Mouse (Mus musculus) kidney, postnatal 14 days (tissue): Measurements from ENCODE around the gene Sgk1.

ENCODE experiments used
- DNase-seq: peaks from one replicate; pipeline ENCODE4 v3.0.0; 2022; ENCODE audit warnings: mixed read lengths

Gene Sgk1

DNA sequence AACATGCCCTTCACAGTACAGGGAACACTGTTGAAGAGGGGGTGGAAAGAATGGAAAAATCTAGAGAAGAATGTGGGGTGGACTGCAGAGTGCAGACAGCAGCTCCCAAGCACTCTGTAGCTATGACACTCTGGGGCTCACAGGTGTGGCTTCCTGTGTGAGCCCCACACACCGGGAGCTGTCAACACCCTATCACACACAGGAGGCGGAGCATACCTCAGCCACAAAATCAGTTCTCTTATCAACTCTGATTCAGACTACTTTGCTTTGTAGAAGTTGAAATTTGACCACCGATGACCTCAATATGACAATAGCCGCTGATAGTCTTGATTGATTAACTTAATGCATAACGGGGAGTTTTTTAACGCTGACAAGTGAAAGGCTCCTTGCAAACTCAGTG, 93.4 kb downstream of the Sgk1 start:
- DNase-seq, result no peak

DNA sequence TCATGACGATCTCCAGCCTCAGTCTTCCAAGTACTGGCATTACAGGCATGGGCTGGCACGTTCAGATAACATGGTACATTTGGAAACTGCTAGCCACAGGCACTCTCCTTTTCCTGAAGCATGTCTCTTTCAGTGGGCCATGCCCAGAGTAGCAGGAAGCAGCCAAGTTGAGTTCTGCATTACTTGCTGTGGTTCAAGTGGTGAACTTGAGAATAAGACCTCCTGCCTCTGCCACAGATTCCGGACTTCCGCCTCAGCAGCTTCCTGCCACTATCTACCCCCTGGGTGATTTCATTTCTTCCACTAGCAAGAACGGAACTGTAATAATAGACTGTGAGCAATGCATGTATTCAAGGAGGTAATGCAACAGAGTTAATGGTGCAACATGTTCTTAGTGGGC, 94.3 kb downstream of the Sgk1 start:
- DNase-seq, result no peak

DNA sequence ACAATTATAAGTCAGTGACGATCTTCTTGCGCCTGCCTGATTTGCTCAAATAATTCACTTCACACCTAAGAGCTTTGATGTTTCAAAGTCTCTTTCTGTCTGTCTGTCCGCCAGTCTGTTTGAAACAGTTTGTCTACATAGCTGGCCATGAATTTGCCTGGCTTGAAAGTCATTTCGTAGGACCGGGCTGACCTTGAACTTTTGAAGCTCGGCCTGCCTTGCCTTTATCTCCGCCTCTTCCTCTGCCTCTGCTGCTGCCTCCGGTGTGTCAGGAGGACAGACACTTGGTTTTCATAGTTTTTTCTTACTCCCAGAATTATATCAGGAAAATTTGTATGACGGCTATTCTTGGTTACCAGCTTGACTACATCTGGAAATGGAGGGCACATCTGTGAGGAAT, 96.4 kb downstream of the Sgk1 start:
- no peak for DNase-seq

DNA sequence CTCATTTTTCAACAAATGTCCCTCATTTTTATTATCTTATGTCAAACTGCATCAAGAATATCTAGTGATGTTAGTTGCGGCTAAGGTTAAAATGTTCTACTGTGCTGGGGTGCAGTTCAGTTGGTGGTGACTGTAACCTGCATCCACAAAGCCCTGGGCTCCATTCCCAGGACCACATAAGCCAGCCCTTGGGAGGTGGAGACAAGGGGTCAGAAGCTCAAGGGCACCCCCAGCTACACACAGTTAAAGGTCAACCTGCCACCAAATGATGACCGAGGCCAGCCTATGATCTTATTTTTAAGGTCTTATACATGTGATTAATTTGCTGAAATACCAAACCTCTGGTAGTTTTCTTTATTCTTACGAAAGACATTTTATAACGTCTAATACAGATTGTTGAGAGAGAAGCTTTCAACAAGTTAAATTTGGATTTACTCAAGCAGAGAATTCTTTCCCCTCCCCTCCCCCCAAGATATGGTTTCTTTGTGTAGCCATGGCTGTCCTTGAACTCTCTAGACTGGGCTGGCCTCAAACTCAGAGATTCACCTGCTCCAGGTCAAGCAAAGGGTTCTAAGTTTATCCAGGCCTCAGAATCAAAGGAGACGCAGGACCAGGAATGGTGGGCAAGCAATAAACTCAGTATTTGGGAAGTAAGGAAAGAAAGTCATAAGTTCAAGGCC, 97.4 kb downstream of the Sgk1 start:
- no peak for DNase-seq

DNA sequence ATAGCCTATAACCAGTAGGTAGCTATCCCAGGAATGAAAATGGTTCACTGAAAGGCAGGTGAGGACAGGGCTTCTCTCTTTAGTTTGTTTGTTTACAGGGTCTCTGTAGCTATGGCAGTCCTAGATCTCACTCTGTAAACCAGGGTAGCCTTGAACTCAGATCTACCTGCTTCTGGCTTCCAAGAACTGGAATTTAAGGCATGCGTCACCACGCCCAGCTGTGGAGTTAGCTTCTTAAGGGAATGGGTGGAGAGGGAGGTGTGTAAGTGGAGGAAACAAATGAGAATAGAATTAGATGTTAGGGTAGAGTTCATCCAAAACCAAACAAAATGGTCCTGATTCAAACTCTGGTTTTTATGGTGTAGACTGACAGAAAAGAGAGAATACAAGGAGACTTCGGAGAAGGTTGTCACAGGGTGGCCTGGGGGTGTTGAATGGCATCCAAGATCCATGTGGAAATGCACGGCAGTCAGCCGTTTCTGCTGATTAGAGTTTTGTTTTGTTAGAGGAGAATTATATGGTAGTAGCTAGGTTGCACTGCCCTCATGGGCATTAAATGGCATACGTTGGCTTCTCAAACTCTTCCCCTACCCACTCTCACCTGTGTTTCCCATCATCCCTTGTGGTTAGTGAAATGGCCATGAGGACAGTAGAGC, 98.9 kb downstream of the Sgk1 start:
- DNase-seq, result no peak

DNA sequence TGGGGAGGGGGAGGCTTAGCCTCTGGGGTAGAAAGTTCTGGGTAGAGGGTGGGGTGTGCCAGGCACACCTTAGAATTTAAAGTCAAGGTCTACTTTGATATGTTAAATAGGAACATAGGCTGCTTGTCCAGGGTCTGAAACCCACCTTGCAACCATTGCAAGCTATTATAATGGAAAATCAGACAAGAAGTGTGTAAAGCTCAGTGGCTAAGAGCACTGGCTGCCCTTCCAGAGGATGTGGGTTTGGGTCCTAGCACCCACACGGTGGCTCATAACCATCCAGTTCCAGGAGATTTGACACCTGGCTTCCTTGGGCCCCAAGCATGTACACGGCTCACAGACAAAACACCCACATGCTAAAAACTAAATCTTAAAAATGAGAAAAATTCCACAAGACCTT, 100.3 kb downstream of the Sgk1 start:
- no peak for DNase-seq

DNA sequence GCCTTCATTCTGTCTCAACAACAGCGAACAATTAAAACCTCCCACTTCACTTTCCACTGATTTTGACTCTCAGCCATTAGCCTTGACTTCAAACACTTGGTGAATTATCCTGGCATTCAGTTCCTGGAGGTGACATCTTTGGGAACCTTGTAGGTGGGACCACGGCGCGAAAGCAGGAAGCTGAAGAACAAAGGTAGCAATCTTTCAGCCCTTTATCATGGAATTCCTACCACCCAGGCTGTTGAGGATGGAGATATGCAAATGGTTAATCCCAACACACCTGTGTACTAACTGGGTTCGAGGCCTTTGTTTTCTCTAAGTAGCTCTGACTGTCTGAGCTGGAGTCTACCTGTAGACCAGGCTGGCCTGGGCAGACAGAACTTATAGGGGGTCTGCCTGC, 106.5 kb downstream of the Sgk1 start:
- no peak for DNase-seq

DNA sequence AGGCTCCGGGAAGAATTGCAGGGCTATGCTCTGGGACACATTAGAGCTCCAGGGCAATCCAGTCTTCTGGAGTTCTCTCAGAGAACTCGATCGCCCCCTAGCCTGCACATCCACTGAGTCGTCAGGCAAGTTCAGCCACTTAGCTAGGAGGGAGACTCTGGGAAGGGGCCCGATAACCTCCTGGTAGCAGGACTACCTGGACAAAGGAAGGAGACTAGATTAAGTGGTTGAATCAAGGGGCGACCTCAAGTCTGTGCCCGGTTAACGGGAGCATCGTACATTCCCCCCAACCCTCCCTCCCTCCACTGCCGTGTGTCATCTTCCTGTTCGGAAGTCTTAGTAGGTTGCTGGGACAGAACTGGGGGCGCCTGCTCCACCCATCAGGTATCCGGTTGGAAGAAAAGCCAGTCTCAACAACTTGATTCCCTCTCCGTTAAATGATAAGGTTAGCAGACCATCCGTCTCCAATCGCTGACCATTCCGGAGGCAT, 109.4 kb downstream of the Sgk1 start:
- peak; percentile 93 for DNase-seq

DNA sequence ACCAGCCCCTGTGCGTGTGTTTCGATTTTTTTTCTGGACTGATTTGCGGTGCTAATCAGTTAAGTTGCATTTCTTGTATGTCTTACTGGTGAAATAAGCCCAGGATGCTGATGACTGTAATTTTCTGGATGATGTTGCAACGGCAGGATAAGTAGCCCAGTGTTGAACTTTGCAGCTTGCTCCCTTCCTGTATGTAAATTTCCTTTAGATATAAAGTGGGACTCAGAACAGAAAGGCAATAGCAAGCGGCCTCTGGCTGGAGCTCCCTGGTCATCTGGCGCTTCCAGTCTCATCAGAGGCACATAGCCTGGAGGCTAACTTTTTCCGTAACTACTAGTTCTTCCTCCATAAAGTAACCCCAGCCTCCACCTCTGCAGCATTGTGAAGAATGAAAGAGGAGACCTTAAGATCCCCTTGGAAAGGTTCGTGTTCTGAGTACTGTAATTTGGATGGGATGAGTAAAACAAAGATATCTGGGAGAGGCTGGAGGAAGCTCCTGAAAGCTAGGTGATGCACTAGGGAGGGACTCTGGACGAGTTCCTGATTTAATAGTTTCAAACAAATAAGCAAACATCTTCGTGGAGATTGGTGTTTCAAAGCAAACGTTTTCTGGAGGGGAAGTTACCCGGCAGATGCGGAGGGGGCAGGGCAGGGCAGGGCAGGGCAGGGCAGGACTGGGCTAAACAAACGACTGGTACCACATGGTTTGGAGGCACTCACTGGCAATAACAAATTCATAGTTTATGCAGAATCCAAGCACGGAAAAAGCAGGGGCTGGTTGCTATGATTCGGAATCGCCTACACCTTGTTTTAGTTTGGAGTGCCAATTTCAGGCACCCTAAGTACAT, 110.2 kb downstream of the Sgk1 start:
- peak; percentile 68 for DNase-seq

DNA sequence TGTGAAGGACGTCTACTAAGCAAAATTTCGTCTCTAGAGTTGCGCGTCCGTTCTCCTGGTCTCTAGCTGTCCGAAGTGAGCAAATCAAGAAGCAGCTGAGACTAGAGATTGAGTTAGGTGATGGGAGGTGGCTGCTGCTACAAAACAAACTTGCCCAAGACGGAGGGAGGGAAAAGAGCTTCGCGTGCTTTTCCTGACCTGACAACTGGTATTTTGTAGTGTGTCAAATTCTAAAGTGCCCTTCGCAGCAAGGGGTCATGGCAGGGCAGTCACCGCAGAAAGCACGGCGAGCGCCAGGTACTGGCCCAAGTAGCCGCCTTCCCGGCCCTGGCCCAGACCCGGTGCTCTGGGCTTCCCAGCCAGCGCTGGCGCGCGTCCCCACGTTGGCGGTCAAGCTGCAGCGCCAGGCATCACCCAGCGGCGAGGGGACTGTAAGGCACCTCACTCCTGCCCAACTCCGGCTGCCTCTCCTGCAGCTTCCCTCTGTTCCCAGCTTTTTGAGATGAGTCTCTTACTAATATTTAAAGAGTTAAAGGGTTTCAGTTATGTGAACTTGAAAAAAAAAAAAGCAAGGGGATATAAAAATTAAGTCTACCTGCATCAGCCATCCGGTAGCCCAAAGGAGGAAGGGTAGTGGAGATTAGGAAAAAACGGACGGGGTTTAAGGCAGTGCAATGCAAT, 111.0 kb downstream of the Sgk1 start:
- DNase-seq, result peak; percentile 90

DNA sequence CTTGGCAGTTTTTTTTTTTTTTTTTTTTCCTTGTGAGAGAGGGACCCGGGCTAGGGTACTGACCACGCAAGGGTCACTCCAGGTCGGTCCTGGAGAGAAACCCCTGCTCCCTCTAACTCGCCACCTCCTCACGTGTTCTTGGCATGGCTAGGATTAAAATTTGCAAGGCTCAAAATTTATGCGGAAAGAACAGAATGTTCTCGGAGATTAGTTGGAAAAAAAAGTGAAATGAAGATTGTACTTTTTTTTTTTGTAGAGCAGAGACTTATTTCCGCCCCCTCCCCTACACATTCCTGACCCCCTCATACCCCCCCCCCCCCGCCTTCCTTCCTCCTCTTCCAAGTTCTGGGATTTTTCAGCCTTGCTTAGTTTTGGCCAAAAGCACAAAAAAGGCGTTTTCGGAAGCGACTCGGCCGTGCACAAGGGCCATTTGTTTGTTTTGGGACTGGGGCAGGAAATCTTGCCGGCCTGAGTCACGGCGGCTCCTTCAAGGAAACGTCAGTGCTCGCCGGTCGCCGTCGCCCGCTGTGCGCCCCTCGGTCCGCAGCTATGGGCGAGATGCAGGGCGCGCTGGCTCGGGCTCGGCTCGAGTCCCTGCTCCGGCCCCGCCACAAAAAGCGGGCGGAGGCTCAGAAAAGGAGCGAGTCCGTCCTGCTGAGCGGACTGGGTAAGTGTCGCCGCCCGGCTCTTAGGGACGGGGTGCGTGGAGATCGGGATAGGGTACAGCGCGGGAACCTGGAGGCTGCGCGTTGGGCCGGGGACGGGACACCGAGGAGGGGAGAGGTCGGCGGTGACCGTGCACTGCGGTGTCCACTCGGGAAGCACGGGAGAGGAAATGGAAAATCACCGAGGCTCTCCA, 111.8 kb downstream of the Sgk1 start:
- DNase-seq, result peak; percentile 88

DNA sequence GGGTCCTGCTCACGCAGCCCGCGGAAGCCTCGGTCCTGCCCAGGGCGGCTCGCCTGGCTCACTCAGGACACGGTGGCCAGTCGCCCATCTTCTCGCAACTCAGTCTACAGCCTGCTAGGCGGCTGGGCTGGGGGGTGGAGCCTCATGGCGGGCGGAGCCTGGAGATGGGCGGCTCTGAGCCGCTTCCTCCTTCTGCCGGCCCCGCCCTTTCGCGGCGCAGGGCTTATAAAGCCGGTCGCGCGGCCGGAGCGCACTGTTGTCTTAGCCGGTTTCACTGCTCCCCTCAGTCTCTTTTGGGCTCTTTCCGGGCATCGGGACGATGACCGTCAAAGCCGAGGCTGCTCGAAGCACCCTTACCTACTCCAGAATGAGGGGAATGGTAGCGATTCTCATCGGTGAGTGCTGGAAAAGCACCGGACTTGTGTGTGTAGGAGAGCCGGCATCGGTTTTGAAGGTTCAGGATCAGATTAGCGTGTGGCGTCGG, 112.5 kb downstream of the Sgk1 start:
- peak; percentile 98 for DNase-seq

DNA sequence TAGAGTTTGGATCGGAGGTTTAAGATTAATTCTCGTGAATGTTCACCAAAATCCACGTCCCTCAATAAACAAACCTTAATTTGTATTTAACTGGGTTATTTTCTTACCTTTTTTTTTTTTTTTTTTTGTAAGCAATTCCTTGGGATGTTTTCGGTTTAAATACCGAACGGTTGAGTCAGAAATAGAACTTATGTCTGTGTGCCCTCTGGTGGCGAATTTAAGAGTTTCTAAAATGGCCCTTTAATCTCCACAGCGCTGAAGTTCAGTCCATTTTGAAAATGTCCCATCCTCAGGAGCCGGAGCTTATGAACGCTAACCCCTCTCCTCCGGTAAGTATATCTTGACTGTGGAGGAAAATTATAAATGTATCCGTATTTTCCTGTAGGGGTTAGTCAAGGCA, 113.2 kb downstream of the Sgk1 start:
- DNase-seq, result peak; percentile 73

DNA sequence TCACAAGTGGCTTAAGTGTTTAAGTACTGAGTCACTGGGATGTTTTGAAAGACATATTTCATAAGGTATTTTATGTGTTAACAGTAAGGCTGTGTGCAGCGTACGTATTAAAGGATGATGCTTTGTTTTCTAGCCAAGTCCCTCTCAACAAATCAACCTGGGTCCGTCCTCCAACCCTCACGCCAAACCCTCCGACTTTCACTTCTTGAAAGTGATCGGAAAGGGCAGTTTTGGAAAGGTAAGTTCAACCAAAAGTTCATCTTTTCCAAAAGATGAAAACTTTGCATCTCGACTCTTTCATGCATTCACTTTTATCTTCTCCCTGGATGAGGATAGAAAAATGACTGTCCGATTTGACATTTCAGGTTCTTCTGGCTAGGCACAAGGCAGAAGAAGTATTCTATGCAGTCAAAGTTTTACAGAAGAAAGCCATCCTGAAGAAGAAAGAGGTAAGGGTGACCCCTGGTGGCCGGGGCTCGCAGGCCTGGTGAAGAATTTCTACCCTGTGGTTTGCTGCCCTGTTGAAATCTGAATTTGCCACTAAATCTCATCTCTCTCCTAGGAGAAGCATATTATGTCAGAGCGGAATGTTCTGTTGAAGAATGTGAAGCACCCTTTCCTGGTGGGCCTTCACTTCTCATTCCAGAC, 113.8 kb downstream of the Sgk1 start:
- DNase-seq, result peak; percentile 83

DNA sequence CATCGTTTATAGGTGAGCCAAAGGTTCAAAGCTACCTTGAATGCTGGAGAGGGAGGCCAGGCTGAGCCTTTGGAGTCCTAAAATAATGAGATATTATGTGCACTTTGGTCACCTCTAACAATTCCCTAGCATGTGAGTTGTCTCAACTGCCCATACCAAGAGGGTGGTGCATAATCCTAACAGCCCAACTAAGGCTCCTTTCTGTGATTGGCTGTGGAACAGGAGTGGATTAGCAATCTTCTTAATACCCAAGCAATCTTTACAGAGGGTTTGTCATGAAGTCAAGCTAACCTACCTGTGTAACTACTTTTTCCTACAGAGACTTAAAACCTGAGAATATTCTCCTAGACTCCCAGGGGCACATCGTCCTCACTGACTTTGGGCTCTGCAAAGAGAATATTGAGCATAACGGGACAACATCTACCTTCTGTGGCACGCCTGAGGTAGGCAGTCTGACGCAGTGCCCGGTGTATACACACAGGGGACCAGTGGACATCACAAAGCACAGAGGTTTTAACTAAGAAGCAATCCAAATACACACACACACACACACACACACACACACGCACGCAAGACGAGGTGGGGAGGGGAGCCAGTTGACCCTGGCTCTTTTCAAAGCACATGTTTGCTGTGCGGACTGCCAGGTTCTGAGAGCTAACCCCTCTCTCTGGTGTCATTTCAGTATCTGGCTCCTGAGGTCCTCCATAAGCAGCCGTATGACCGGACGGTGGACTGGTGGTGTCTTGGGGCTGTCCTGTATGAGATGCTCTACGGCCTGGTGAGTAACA, 114.9 kb downstream of the Sgk1 start:
- no peak for DNase-seq

DNA sequence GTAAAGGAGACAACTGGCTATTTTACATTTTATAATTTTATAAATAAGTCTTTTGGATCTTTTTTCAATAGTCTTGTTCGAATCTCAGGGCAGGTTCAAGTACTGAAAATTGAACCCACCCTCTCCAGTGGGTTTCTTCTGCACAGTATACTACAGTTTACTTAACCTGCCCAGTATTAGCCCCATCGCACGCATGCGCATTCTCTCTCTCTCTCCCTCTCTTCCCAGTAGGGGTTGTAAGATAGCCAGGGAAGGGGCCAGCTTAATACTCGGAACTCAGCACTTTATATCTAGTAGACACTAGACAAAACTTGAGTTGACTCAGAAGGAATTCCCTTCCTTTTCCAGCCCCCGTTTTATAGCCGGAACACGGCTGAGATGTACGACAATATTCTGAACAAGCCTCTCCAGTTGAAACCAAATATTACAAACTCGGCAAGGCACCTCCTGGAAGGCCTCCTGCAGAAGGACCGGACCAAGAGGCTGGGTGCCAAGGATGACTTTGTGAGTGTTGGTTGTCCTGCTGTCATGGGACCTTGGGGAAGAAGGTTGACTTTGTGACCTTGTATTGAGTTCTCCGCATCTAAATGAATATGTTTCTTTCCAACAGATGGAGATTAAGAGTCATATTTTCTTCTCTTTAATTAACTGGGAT, 115.7 kb downstream of the Sgk1 start:
- DNase-seq, result peak; percentile 17

DNA sequence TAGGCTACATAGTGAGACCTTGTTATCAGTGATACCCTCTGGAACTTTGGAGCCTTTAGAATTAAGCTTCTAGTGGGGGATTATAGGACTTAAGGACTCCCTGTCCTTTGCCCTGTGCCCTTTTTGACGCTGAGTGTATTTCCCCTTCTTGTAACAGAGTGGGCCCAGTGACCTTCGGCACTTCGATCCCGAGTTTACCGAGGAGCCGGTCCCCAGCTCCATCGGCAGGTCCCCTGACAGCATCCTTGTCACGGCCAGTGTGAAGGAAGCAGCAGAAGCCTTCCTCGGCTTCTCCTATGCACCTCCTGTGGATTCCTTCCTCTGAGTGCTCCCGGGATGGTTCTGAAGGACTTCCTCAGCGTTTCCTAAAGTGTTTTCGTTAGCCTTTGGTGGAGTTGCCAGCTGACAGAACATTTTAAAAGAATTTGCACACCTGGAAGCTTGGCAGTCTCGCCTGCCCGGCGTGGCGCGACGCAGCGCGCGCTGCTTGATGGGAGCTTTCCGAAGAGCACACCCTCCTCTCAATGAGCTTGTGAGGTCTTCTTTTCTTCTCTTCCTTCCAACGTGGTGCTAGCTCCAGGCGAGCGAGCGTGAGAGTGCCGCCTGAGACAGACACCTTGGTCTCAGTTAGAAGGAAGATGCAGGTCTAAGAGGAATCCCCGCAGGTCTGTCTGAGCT, 116.7 kb downstream of the Sgk1 start:
- peak; percentile 26 for DNase-seq

DNA sequence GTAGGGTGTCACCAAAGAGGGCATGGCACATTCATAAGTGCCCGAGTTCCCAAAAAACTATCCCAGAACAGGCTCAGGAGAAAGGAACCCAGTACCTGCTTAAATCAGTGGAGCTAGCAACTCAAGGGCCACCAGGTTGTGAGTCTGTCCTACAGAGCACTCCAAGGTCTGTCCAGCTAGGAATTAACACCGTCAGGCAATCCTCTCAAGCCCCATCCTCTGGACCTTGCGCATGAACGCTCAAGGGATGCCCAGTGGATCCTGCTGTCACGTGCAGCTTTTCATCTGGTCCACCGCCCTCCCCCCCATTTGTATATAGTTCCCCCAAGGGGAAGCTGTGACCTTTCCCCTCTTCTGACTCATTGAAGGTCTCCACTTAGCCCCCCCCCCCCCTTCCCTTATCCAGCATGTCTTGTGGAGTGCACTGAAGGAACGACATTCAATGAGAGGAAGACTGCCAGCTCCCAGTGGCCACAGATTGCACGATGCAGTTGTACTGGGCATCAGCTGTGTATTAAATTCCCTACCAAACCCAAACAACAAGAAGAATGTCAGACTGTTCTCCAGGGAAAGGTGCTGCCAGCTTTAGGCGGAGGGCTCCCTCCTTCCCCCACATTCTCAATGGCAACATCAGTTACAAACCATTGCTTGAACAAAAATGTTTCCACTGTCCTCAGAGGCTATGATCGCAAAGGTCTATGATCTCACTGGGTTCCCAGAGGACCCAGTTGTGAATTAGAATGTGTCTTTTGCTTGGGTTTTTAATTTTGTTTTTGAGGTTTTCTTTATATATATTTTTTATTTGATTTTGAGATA, 118.7 kb downstream of the Sgk1 start:
- peak; percentile 72 for DNase-seq

DNA sequence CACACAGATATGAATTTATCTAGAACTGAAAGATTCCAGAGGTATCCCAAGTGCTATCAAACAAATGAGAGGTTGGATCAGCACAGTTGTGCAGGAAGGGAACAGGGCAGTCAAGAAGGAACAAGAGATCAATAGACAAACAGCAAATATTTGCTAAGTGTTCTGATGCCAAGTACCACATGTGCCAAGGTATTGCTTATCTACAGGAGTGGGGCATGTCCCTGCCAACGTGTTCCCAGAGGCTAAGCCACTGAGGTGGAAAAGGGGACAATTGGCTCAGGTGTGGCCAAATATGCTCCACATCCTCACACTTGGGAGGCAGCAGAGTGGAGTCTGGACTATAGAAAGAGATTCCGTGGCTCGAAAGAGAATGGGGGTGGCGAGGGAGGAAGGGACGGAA, 119.6 kb downstream of the Sgk1 start:
- DNase-seq, result no peak
